Mouse (Mus musculus) E14TG2a.4 (cell line): ENCODE measurements around the gene Cadps2.

Experiments
- CTCF ChIP-seq: conservative IDR thresholded peaks from 2 replicates; pipeline ENCODE4 v1.5.1; 2014; ENCODE audit warnings: low read length
- NANOG ChIP-seq: IDR thresholded peaks from 2 replicates; pipeline ENCODE4 v1.6.1; 2014; ENCODE audit warnings: borderline replicate concordance, low read length, mixed read lengths

- no peak for TF ChIP-seq CTCF
- TF ChIP-seq NANOG: no peak
These were observed 780 bp upstream of the Cadps2 start for GRCm38 (mm10) chr6:23840001-23840400.
